23 mouse cellular contexts compared by ENCODE assay signal in genomic region chr2:148449659-148450058, GRCm38 (mm10). TPM values are rescaled to one million over a fixed set of nuclear protein-coding genes. Genes with fewer than 3 reads are reported as not detected.
DNase-seq lines count a peak whose midpoint lies in the region; TF ChIP-seq lines count a peak whose summit lies in the region.
"Had no signal": no experiment of that assay in that cellular context is flagged by ENCODE, and none has a peak within 500 bp of the region (broad histone marks: within the 10 kb centered on the region; RNA-seq: fewer than 3 reads in every experiment).

No protein-coding gene starts in this region.

- H3K27ac ChIP-seq in gastrocnemius, adult 2 months, result peak overlapping the region; percentile 13; the same call in 1 of the 2 replicates
- no peak overlapping the region for H3K27ac ChIP-seq in kidney, adult 2 months (ENCODE audit: insufficient read depth, low read depth, low read length)
- H3K27ac ChIP-seq: embryonic facial prominence, embryonic 13.5 days; embryonic facial prominence, embryonic 15.5 days; forebrain, embryonic 10.5 days; forebrain, embryonic 12.5 days had no signal

- TF ChIP-seq CTCF in gastrocnemius, adult 2 months (IDR thresholded peaks at IDR 0.05), result no peak
- TF ChIP-seq CTCF in kidney, adult 2 months (conservative IDR thresholded peaks at IDR 0.05; ENCODE audit: insufficient read depth, insufficient read length, low read depth, low read length), result no peak

- H3K27me3 ChIP-seq in kidney, adult 2 months (replicated peaks; ENCODE audit: control insufficient read depth, insufficient read depth, low read length), result no peaks in the 10 kb centered on the region
- H3K27me3 ChIP-seq: embryonic facial prominence, embryonic 13.5 days; embryonic facial prominence, embryonic 15.5 days; forebrain, embryonic 12.5 days had no signal

- intact Hi-C loops in gastrocnemius, adult 2 months (cut with DNase I), result loop anchor here (2.0 to 5.0 kb wide), 2 partner anchors 23 to 53 kb away; no protein-coding TSS in a partner anchor

- no peaks in the 10 kb centered on the region for H3K36me3 ChIP-seq in kidney, adult 2 months (ENCODE audit: control insufficient read depth, insufficient read depth, low read length)
- H3K36me3 ChIP-seq: embryonic facial prominence, embryonic 13.5 days; embryonic facial prominence, embryonic 15.5 days; forebrain, embryonic 10.5 days; forebrain, embryonic 12.5 days had no signal

- H3K4me3 ChIP-seq in gastrocnemius, adult 2 months, result no peak overlapping the region
- no peak overlapping the region for H3K4me3 ChIP-seq in kidney, adult 2 months (ENCODE audit: insufficient read depth, low read depth, low read length)
- H3K4me3 ChIP-seq: embryonic facial prominence, embryonic 13.5 days; embryonic facial prominence, embryonic 15.5 days; erythroblast, embryonic 14.5 days; forebrain, embryonic 10.5 days; forebrain, embryonic 12.5 days had no signal

- no peaks in the 10 kb centered on the region for H3K4me1 ChIP-seq in kidney, adult 2 months (ENCODE audit: control insufficient read depth, insufficient read depth, low read length)
- H3K4me1 ChIP-seq: embryonic facial prominence, embryonic 13.5 days; embryonic facial prominence, embryonic 15.5 days; forebrain, embryonic 10.5 days; forebrain, embryonic 12.5 days had no signal

- WGBS in kidney, adult 2 months, result 100% methylated on average over 1 of the region's 1 CpGs

- DNase-seq in gastrocnemius, adult 2 months, result no peak
- DNase-seq in gastrocnemius, adult 18-20 months (ENCODE audit: low spot score), result no peak
- peak; percentile 50 for DNase-seq in kidney, adult 2 months
- no peak for DNase-seq in kidney, adult 18-20 months
- peak; percentile 20 to 34 for DNase-seq in kidney, postnatal 36 days
- DNase-seq in kidney, postnatal 10 days, result no peak
- DNase-seq: adrenal gland, adult 2 months; adrenal gland, postnatal 10 days; adrenal gland, postnatal 25 days; cerebellum, adult 11 months; cerebellum, adult 18-20 months; cerebellum, adult 8-10 months; cerebellum, postnatal 14 days; cerebellum, postnatal 36 days; embryo, embryonic 11 days had no signal

- no peak for TF ChIP-seq POLR2A in kidney, adult 2 months (IDR thresholded peaks at IDR 0.05; ENCODE audit: low read depth, low read length)

RNA-seq across cellular contexts. Expression of gene Cd93, which starts 6.3 kb away (rescaled TPM):
- 10 to 100 TPM; 12.6 to 16.5 TPM for total RNA-seq in gastrocnemius, adult 2 months (2021)
- total RNA-seq in gastrocnemius, adult 18-20 months (2021), result 10 to 100 TPM in 1 of 2 experiments, 1 to 10 TPM in 1; 7.9 to 14.8 TPM
- polyA plus RNA-seq in kidney, adult 2 months (2012; rRNA removed), result 8.6 and 10.3 TPM in 2 replicates
- total RNA-seq: MEL had no signal

RNA-seq across cellular contexts. Expression of gene Thbd, which starts 41.7 kb away (rescaled TPM):
- 10 to 100 TPM; 13.0 to 24.0 TPM for total RNA-seq in gastrocnemius, adult 2 months (2021)
- 10 to 100 TPM; 11.3 to 21.6 TPM for total RNA-seq in gastrocnemius, adult 18-20 months (2021)
- polyA plus RNA-seq in kidney, adult 2 months (2012; rRNA removed), result 28.4 and 30.6 TPM in 2 replicates
- total RNA-seq: MEL had no signal
- polyA plus RNA-seq: erythroblast, embryonic 14.5 days had no signal

RNA-seq across cellular contexts. Expression of gene Sstr4, which starts 54.5 kb away (rescaled TPM):
- under 1 TPM; 0.28 to 0.47 TPM for total RNA-seq in gastrocnemius, adult 2 months (2021)
- total RNA-seq in gastrocnemius, adult 18-20 months (2021), result not detected
- 0.34 and 0.36 TPM in 2 replicates for polyA plus RNA-seq in kidney, adult 2 months (2012; rRNA removed)
- total RNA-seq: adrenal gland, postnatal 25 days; common myeloid progenitor, adult 5-6 weeks; MEL had no signal
- polyA plus RNA-seq: C2C12; erythroblast, embryonic 14.5 days had no signal

Comparison
In these comparisons a context has a peak if more than half of its experiments do, and no peak if none do; other contexts are left out.
1. DNase-seq: peak in kidney, adult 2 months (single experiment) and kidney, postnatal 36 days (2 of 2); none in gastrocnemius, adult 2 months (single experiment), gastrocnemius, adult 18-20 months (single experiment), kidney, adult 18-20 months (single experiment) and kidney, postnatal 10 days (single experiment).